Mouse (Mus musculus): ENCODE measurements around the gene P4ha2. TPM values are rescaled to one million over a fixed set of nuclear protein-coding genes. Genes with fewer than 3 reads are reported as not detected.

P4ha2 gene
- polyA plus RNA-seq, 1 experiment from 2014 or later, result 44.5 TPM

GRCm38 (mm10) chr11:54149791-54150465, 50.0 kb downstream of the P4ha2 start:
- no peaks in the 10 kb centered on the region for H3K4me1 ChIP-seq
- H3K9me3 ChIP-seq (replicated peaks), result no peaks in the 10 kb centered on the region
- H3K4me2 ChIP-seq, result no peak overlapping the region
- no peaks in the 10 kb centered on the region for H3K27me3 ChIP-seq
- no peak overlapping the region for H3K27ac ChIP-seq
- 81% methylated on average over 3 of the region's 3 CpGs for WGBS
- H3K36me3 ChIP-seq, result no peaks in the 10 kb centered on the region
- H3K4me3 ChIP-seq (replicated peaks), result no peak overlapping the region
- ATAC-seq (replicated peaks; ENCODE audit: low FRiP score), result no peak
- no peak overlapping the region for H3K9ac ChIP-seq

- H3K36me3 ChIP-seq, result no peaks in the 10 kb centered on the region
- H3K27me3 ChIP-seq, result no peaks in the 10 kb centered on the region
- no peaks in the 10 kb centered on the region for H3K4me1 ChIP-seq
- no peak for ATAC-seq (replicated peaks; ENCODE audit: low FRiP score)
- H3K4me2 ChIP-seq, result no peak overlapping the region
- H3K27ac ChIP-seq, result no peak overlapping the region
- H3K9me3 ChIP-seq (replicated peaks), result no peaks in the 10 kb centered on the region
- H3K4me3 ChIP-seq (replicated peaks), result no peak overlapping the region
- WGBS, result 60% methylated on average over 7 of the region's 7 CpGs
- no peak overlapping the region for H3K9ac ChIP-seq
These were observed 51.2 kb downstream of the P4ha2 start for GRCm38 (mm10) chr11:54151141-54151540.

GRCm38 (mm10) chr11:54152957-54153356, 53.1 kb downstream of the P4ha2 start:
- no peak overlapping the region for H3K27ac ChIP-seq
- no peaks in the 10 kb centered on the region for H3K9me3 ChIP-seq (replicated peaks)
- ATAC-seq (replicated peaks; ENCODE audit: low FRiP score), result no peak
- H3K4me3 ChIP-seq (replicated peaks), result no peak overlapping the region
- no peaks in the 10 kb centered on the region for H3K36me3 ChIP-seq
- no peak overlapping the region for H3K4me2 ChIP-seq
- H3K27me3 ChIP-seq, result no peaks in the 10 kb centered on the region
- no peak overlapping the region for H3K9ac ChIP-seq
- 83% methylated on average over 3 of the region's 3 CpGs for WGBS
- no peaks in the 10 kb centered on the region for H3K4me1 ChIP-seq

GRCm38 (mm10) chr11:54155864-54156263, 56.0 kb downstream of the P4ha2 start:
- Histone ChIP-seq H3K9me3 (replicated peaks) (no peaks in the 10 kb centered on the region), H3K27ac (no peak overlapping the region), H3K27me3 (no peaks in the 10 kb centered on the region), H3K4me3 (replicated peaks) (no peak overlapping the region), H3K4me2 (no peak overlapping the region), H3K9ac (no peak overlapping the region), H3K4me1 (no peaks in the 10 kb centered on the region), H3K36me3 (no peaks in the 10 kb centered on the region)
- no peak for ATAC-seq (replicated peaks; ENCODE audit: low FRiP score)
- WGBS, result 80% methylated on average over 6 of the region's 6 CpGs

GRCm38 (mm10) chr11:54156504-54156903, 56.6 kb downstream of the P4ha2 start:
- H3K27ac ChIP-seq, result no peak overlapping the region
- H3K36me3 ChIP-seq, result no peaks in the 10 kb centered on the region
- no peak for ATAC-seq (replicated peaks; ENCODE audit: low FRiP score)
- H3K4me1 ChIP-seq, result no peaks in the 10 kb centered on the region
- no peak overlapping the region for H3K4me3 ChIP-seq (replicated peaks)
- no peak overlapping the region for H3K4me2 ChIP-seq
- no peaks in the 10 kb centered on the region for H3K9me3 ChIP-seq (replicated peaks)
- H3K9ac ChIP-seq, result no peak overlapping the region
- no peaks in the 10 kb centered on the region for H3K27me3 ChIP-seq

- ATAC-seq (replicated peaks; ENCODE audit: low FRiP score), result no peak
- Histone ChIP-seq H3K9ac (no peak overlapping the region), H3K36me3 (no peaks in the 10 kb centered on the region), H3K4me1 (no peaks in the 10 kb centered on the region), H3K4me2 (no peak overlapping the region), H3K4me3 (replicated peaks) (no peak overlapping the region), H3K9me3 (replicated peaks) (no peaks in the 10 kb centered on the region), H3K27ac (no peak overlapping the region), H3K27me3 (no peaks in the 10 kb centered on the region)
- WGBS, result 86% methylated on average over 8 of the region's 8 CpGs
These were observed 57.7 kb downstream of the P4ha2 start for GRCm38 (mm10) chr11:54157586-54157985.

- Histone ChIP-seq H3K4me3 (replicated peaks) (no peak overlapping the region), H3K4me2 (no peak overlapping the region), H3K27me3 (no peaks in the 10 kb centered on the region), H3K9ac (no peak overlapping the region), H3K36me3 (no peaks in the 10 kb centered on the region), H3K9me3 (replicated peaks) (no peaks in the 10 kb centered on the region), H3K4me1 (peaks cover 6% of the 10 kb centered on the region), H3K27ac (no peak overlapping the region)
- WGBS, result 78% methylated on average over 5 of the region's 5 CpGs
- no peak for ATAC-seq (replicated peaks; ENCODE audit: low FRiP score)
These were observed 60.5 kb downstream of the P4ha2 start for GRCm38 (mm10) chr11:54160435-54160834.

GRCm38 (mm10) chr11:54160920-54161319, 61.0 kb downstream of the P4ha2 start:
- Histone ChIP-seq H3K4me1 (peaks cover 6% of the 10 kb centered on the region), H3K27ac (no peak overlapping the region), H3K9ac (no peak overlapping the region), H3K4me3 (replicated peaks) (no peak overlapping the region), H3K9me3 (replicated peaks) (no peaks in the 10 kb centered on the region), H3K27me3 (no peaks in the 10 kb centered on the region), H3K4me2 (no peak overlapping the region), H3K36me3 (no peaks in the 10 kb centered on the region)
- 76% methylated on average over 2 of the region's 2 CpGs for WGBS
- no peak for ATAC-seq (replicated peaks; ENCODE audit: low FRiP score)

GRCm38 (mm10) chr11:54161514-54161913, 61.6 kb downstream of the P4ha2 start:
- WGBS, result 79% methylated on average over 2 of the region's 2 CpGs
- Histone ChIP-seq H3K4me1 (peaks cover 6% of the 10 kb centered on the region), H3K36me3 (no peaks in the 10 kb centered on the region)

GRCm38 (mm10) chr11:54162968-54163367, 63.1 kb downstream of the P4ha2 start:
- 0% methylated on average over 1 of the region's 1 CpGs for WGBS

More at GRCm38 (mm10) chr11:54161514-54161913, 61.6 kb downstream of the P4ha2 start:
- Histone ChIP-seq H3K4me2 (no peak overlapping the region), H3K4me3 (replicated peaks) (no peak overlapping the region), H3K9ac (no peak overlapping the region), H3K9me3 (replicated peaks) (no peaks in the 10 kb centered on the region), H3K27ac (no peak overlapping the region), H3K27me3 (no peaks in the 10 kb centered on the region)
- ATAC-seq (replicated peaks; ENCODE audit: low FRiP score), result no peak

GRCm38 (mm10) chr11:54169432-54170295, 69.8 kb downstream of the P4ha2 start:
- H3K4me2 ChIP-seq, result no peak overlapping the region
- H3K36me3 ChIP-seq, result no peaks in the 10 kb centered on the region
- no peaks in the 10 kb centered on the region for H3K9me3 ChIP-seq (replicated peaks)
- no peaks in the 10 kb centered on the region for H3K4me1 ChIP-seq
- no peak overlapping the region for H3K4me3 ChIP-seq (replicated peaks)
- H3K27me3 ChIP-seq, result no peaks in the 10 kb centered on the region
- 77% methylated on average over 3 of the region's 3 CpGs for WGBS
- no peak overlapping the region for H3K27ac ChIP-seq
- ATAC-seq (replicated peaks; ENCODE audit: low FRiP score), result no peak
- no peak overlapping the region for H3K9ac ChIP-seq

More at GRCm38 (mm10) chr11:54162968-54163367, 63.1 kb downstream of the P4ha2 start:
- no peaks in the 10 kb centered on the region for H3K9me3 ChIP-seq (replicated peaks)
- H3K27ac ChIP-seq, result no peak overlapping the region
- no peaks in the 10 kb centered on the region for H3K27me3 ChIP-seq
- no peak overlapping the region for H3K9ac ChIP-seq
- peaks cover 6% of the 10 kb centered on the region for H3K4me1 ChIP-seq
- H3K4me3 ChIP-seq (replicated peaks), result no peak overlapping the region
- H3K4me2 ChIP-seq, result no peak overlapping the region
- H3K36me3 ChIP-seq, result no peaks in the 10 kb centered on the region
- no peak for ATAC-seq (replicated peaks; ENCODE audit: low FRiP score)

GRCm38 (mm10) chr11:54171175-54171574, 71.3 kb downstream of the P4ha2 start:
- Histone ChIP-seq H3K36me3 (no peaks in the 10 kb centered on the region), H3K9ac (no peak overlapping the region), H3K4me3 (replicated peaks) (no peak overlapping the region), H3K4me1 (no peaks in the 10 kb centered on the region), H3K9me3 (replicated peaks) (no peaks in the 10 kb centered on the region), H3K4me2 (no peak overlapping the region), H3K27ac (no peak overlapping the region), H3K27me3 (no peaks in the 10 kb centered on the region)
- WGBS, result 80% methylated on average over 2 of the region's 2 CpGs
- no peak for ATAC-seq (replicated peaks; ENCODE audit: low FRiP score)
